Mouse (Mus musculus): ENCODE measurements around the gene Tsen54.

DNA sequence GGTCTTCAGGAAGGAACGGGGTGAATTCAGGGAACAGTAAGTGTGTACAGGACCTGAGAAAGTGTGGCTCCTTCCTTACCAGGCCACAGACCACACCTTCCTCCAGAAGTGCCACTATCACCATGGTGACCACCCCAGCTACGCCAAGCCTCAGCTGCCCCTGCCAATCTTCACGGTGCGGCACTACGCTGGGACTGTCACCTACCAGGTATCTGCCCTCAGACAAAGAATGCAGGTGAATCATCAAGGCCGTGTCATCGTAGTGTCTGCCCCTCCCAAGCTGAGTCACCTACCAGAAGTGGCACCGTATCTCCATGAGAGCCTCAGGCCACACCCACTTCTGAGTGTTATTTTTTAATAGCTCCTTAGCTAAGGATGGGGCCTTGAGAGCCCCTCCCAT lies 54.9 kb downstream of the Tsen54 start:
- TF ChIP-seq CTCF (conservative IDR thresholded peaks at IDR 0.05; ENCODE audit: insufficient read depth, insufficient read length, low read depth, low read length), result no peak
- no peak for TF ChIP-seq POLR2A (IDR thresholded peaks at IDR 0.05; ENCODE audit: low read depth, low read length)
